Mouse (Mus musculus) naive thymus-derived CD4-positive, alpha-beta T cell, adult 5 months (primary cell): ENCODE data around the gene Gm20826. TPM values are rescaled to one million over a fixed set of nuclear protein-coding genes. Genes with fewer than 3 reads are reported as not detected.

Experiments
- polyA plus RNA-seq: library from polyadenylated mRNA; unstranded; fragments of 100-300 nt; shearing (Covaris generic); gene quantifications from one replicate; pipeline ENCODE4 v1.2.1, GENCODE M21; 2017

Gene Gm20826
- not detected for polyA plus RNA-seq

DNA sequence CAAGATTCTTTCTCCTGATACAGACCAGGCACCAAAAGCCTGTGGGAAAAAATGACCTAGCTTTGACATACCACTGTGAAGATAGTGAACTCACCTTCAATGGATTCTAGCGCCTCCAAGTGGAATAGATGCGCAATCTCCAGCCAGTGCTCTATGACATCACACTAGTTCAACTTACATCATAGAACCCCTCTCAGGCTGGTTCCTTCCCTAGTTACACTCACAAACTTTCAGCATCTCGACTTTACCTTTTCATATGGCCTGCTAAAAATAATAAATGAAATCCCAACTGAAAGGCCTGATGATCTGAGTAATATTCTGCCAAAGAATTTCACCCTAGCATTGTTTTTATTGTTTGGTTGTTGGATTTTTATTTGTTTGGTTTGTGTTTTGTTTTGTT is at the start of gene Gm20826:
Gm20826 (minus strand) TSS at position 101 of the 400 bp plus-strand sequence.

Other genes with a start within 250 kb of the Gm20826 start
- not detected for gene Gm21788, start 233.5 kb downstream of the Gm20826 start, polyA plus RNA-seq
- gene Gm28576, start 84.5 kb upstream of the Gm20826 start, polyA plus RNA-seq, result not detected